Mouse (Mus musculus): ENCODE results near the gene Cbln4.

- no peak for TF ChIP-seq HCFC1 (IDR thresholded peaks at IDR 0.05; ENCODE audit: borderline replicate concordance, insufficient read depth, low read length)
- TF ChIP-seq CHD2 (IDR thresholded peaks at IDR 0.05; ENCODE audit: low read depth, low read length), result no peak
These were observed 39.0 kb downstream of the Cbln4 start for GRCm38 (mm10) chr2:172004029-172004984.
